Mouse (Mus musculus) stomach, postnatal 0 days (tissue): Measurements from ENCODE around the gene Inha.
A peak's percentile ranks its signal among the peaks of the same experiment; 100 is the strongest.

ENCODE experiments used
- CTCF ChIP-seq: IDR thresholded peaks from 2 replicates; pipeline ENCODE4 v1.5.1; 2016; ENCODE audit warnings: antibody characterized with exemption, low read depth, mild to moderate bottlenecking, moderate library complexity
- EP300 ChIP-seq: optimal IDR thresholded peaks from 2 replicates; pipeline ENCODE3; 2016; ENCODE audit warnings: antibody characterized with exemption

- TF ChIP-seq CTCF, result peak; percentile 67
- TF ChIP-seq EP300, result no peak
Observed at GRCm38 (mm10) chr1:75530546-75530945, 23.7 kb downstream of the Inha start.
